Mouse (Mus musculus): ENCODE measurements at regions not wholly inside any gene's neighbourhood (a gene's known extent, or its start where the extent isn't known, plus 50 kb on each side); places are given as distances from the start of the nearest gene placed in this dataset.

DNA sequence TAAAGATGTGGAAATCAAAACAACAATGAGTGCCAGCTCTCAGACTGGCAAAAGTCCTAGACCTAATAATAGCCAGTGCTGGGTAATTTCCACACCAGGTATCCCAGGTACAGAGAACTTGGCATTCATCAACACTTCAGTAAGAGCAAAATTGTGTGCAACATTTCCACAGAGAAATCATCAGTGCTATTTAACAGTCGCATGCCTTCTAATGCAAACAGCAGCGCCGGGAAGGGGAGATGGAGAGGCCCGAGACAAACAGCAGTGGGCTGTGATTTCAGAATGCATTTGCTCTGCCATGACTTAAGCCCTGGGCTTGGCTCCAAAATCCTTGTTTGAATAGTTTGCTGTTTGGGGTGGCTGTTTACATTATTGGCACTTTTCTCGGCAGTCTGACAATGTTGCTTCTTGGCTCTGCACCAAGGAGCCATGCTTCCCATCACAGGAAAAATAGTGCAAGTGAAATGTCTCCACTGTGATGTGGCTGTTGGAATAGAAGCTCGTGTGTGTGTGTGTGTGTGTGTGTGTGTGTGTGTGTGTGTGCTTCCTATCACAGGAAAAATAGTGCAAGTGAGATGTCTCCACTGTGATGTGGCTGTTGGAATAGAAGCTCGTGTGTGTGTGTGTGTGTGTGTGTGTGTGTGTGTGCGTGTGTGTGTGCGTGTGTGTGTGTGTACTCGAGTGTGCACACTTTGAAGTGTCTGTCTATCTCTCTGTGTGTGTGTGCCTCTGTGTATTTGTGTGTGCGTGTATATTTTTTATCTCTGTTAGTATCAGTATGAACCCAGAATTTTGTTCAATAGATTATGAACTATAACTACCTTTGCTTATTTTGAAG lies 190.1 kb upstream of the Cdyl start:
- TF ChIP-seq CTCF (IDR thresholded peaks at IDR 0.05; ENCODE audit: low read depth, low read length) (no peak), POLR2A (IDR thresholded peaks at IDR 0.05; ENCODE audit: extremely low read depth, insufficient read depth, low read length) (no peak)
